Mouse (Mus musculus) small intestine, adult 2 months (tissue): ENCODE measurements around the gene Gatc.

Source experiments
- CTCF ChIP-seq: fragments of 200-500 bp; IDR thresholded peaks from 2 replicates; pipeline ENCODE4 v1.5.1; 2012; ENCODE audit warnings: low read depth, mild to moderate bottlenecking, control low read depth, inconsistent platforms, low read length, moderate library complexity, mixed read lengths; ENCODE audit not compliant: insufficient replicate concordance, insufficient read length; ENCODE audit errors: extremely low read depth
- POLR2A ChIP-seq: fragments of 200-500 bp; IDR thresholded peaks from 2 replicates; pipeline ENCODE4 v1.6.1; 2012; ENCODE audit warnings: low read depth, mild to moderate bottlenecking, control low read depth, inconsistent platforms, low read length, moderate library complexity

DNA sequence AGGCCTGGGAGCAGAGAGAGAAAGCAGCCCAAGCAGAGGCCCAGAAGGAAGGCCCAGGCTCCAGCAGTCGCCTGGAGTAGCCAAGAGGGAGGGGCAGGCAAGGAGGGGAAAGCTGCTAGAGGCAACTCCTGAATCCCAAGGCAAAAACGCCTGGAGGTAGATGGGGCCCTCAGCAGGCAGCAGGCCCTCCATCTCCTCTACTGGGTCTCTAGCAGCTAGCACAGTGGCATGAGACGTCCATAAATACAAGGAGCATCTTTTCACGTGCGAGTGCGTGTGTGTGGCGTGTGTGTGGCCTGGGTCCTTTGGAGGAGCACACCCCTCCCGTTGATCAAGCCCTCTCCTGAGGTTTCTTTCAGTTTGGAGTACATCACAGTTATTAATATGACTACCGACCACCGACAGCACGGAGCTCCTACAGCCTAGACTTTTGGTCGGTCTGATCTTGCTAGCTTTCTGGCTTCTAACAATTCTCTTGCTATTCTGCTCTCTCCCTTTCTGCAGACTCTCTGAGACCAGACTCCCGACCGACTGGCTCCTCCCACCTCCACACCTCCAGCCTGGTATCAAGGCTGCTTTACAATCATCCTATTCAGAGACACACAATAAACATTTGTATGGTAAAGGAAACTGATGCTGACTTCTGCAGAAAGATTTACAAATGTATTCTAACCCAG is 23.9 kb downstream of the Gatc start:
- TF ChIP-seq CTCF (no peak), POLR2A (no peak)
